Mouse (Mus musculus): ENCODE data around the gene Pon1. TPM values are rescaled to one million over a fixed set of nuclear protein-coding genes. Genes with fewer than 3 reads are reported as not detected.

The Pon1 gene
- total RNA-seq, 2 experiments from 2014 or later = 0.21 TPM; not detected in 1

DNA sequence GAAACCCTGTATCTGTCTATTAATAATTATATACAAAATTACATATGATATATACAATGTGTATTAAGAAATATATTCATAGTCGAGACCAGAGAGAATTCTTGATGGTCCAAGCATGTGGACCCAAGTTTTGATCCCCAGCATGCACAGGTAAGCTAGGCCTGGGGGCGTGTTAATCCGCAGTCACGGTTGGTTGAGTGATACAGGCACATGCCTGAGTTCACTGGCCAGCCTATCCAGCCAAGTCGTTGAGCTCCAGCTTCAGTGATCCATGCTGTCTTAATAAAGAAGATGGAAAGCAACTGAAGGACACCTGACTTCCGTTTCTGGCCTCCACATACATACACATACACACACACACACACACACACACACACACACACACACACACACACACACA lies 57.7 kb downstream of the Pon1 start:
- no peak for DNase-seq (ENCODE audit: low spot score in 2 of 2)

DNA sequence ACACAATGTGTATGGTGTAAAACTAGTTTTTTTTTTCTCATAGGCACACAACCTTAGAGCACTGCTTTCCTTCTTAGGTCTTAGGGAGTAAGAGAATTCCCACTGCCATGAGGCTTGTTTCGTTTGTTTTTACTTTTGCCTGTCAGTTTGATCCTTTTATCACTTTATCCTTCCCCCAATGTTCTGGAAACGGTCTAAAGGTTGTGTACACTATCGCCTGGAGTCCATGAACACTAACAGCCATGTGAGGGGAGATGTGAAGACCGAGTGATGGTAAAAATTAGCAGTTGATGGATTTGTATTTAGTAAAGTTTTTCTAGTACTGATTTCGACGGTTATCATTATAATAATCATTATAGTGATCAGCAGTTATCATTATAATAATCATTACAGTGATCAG lies 58.8 kb downstream of the Pon1 start:
- DNase-seq (ENCODE audit: low spot score in 2 of 2) = no peak

DNA sequence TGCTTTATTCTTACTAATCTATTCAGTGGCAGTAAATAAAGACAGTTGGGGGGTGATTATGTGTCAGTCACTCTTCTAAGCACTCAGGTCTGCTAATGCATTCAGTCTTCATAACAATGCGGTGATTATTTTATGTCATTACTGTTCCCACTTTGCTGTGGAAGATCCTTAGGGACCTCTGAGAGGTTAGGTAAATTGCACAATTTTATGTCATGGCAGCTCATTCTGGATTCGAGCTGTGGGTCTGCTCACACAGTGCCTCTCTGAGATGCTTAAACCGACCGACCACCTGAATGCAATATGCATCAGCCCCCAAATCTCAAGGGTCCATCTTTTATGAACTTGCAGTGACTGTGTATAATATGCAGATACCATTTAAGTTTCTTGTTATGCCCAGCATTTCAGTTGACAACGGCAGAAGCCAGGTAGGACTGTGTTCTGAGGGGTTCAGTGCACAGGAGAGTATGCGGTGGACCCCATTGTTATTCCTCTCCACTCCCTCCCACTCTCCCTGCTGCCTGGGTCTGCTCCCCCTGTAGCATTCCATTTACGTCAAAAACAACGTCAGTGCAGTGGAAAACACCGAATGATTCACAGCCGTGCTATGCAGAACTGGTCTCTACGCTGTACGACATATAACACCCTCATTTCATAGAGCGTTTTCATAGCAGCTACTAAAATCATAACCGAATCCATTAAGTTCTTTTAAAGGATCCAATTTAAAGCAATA lies 64.2 kb downstream of the Pon1 start:
- DNase-seq (ENCODE audit: low spot score in 2 of 2) = no peak

DNA sequence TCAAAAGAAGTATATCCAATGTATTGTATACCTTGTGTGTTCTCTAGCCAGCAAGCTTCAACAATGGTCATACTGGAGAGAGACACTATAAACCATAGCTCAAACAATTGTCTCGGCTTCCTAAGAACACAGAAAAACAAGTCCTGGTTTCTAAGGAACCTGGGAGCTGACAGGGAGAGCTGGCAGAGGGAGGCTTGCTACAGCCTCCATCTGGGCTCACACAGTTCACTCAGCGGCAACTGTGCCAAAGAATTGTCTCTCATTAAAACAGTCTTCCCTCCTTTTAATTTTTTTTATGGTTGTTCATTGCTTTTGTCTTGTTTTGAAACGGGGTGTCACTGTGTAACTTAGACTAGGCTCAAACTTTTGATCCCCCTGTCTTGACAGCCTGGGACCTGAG lies 73.5 kb downstream of the Pon1 start:
- no peak for DNase-seq (ENCODE audit: low spot score in 2 of 2)

DNA sequence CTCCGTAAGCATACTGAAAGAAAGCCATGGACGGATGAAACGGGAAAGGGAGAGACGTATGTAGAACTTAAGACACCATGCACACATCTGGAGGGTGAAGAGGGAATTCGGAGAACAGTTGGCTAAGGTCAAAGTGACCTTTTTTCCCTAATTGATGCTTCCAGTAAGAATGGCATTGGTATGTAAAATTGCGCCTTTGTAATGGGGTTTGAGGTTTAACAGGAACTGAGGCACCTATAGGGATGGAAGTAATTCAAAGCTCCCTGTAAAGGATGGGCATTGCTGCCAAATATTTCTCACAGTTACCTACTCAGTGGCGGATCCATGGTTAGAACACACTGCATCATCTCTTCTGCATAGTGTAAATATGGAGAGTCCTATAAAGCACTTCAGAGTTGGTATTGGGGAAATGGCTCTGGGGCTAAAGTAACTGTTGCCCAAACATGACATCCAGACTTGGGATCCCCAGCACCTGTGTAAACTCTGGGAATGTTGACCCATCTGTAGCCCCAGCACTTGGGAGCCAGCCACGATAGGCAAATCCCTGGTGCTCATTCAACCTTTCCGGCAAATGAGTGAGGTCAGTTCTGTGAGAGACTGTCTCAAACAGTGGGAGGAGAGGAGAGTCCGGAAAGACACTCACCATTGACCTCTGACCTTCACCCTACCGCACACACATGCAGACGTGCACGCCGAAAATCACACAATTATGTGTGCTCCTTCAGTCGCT lies 74.4 kb downstream of the Pon1 start:
- DNase-seq (ENCODE audit: low spot score in 2 of 2) = no peak

Other genes with a start within 250 kb of the Pon1 start
- 1 to 10 TPM; 1.1 to 4.5 TPM for gene Pon3, start 62.3 kb upstream of the Pon1 start, total RNA-seq (2021)
- 10 to 100 TPM; 25.0 to 25.4 TPM for gene Pon2, start 104.5 kb upstream of the Pon1 start, total RNA-seq (2021)
- gene Asb4, start 189.4 kb upstream of the Pon1 start, total RNA-seq (2021) = under 1 TPM; 0.41 to 0.86 TPM

Data from layer of hippocampus, postnatal 14 days (tissue).